Mouse (Mus musculus) cerebellum, adult 11-12 months (tissue): ENCODE measurements around the gene Enthd1.

Source experiments
- DNase-seq: peaks from one replicate; pipeline ENCODE4 v3.0.0; 2022

Enthd1 gene

DNA sequence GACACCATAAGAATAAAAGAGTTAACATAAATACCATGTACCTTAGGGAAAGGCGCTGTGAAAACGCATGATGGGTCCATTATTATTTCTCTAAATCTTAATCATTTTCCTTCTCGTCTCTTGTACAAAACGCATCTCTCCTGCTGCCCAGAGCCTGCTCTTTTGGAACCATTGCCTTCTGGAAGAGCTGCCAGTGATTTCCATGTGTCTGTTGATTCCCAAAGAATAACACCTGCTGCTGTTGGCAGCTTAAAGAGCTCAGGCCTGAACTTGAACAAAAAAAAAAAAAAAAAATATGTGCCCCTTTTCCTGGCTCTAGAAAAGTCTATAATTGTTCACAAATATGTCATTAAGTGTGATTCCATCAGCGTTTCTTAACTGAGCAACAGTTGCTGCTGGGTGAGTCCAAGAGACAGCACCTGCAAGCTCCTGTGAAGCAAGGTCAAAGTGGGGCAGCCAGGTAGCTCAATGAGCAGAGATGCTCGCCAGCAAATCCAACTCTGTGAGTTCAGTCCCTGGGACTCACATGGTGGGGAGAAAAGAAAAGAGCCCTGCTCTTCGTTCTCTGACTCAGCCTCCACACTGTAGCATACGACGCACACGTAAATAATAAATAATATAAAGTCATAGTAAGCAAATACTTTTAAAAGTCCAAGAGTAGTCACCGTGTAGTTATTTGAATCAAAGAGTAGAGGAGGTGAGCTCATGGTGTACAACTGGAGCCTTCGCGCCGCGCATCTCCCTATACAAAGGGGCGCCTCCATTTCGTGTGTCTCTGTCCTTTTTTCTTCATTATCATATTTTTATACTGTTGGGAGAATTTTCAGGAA lies 9.5 kb upstream of the Enthd1 start:
- peak; percentile 54 for DNase-seq

DNA sequence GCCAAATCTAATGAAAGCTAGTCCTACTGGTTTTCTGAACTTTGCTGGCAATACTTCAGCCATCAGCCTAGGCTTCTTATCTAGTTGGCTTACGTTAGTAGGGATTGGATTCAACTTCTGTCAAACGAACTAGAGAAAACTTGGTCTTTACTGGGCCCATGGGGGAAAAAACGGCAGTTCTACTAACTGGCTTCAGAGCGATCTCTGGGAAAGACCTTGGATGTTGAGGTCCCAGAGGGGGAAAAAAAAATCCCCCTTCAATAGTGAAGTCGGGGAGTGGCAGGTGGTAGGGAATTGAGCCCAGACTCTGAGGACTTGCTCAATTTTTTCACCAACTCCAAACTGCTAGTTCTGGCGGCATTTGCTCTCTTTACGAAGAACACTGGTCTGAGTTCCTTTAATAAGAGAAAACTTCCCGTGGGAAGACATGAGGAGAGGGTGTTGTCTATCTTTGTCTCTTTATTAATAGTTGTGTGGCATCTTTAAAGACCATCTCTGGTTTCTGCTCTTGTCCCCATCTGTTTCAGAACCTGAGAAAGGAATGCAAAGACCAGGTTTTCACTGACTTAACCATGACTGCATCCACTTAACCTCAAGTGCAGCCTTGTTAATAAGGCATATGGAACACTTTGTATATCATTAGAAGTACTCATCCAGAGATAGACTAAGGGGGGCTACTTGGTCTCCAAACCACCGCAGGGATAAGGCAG lies 8.0 kb upstream of the Enthd1 start:
- no peak for DNase-seq

DNA sequence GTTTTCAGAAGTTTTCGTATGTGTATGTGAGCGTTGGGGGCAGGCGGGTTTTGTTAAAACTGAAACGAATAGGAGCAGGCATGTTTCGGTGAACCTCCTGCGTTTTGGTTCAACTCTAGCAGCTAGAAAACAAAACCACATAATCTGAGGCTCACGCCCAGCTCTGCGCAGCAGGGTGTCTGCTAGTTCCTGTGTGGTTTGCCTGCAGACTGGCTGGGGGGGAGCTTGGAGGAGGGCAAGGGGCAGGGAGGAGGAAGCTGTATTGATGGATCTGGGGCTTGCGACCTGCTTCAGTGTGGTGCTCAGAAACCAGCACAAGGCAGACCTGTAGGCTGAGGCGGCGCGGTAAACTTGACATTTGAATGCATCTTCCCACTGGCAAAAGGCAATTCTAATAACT lies 7.3 kb upstream of the Enthd1 start, which contains the start of gene Grap2:
TSS of gene Grap2 (plus strand) at position 304 of the 400 bp plus-strand sequence.
- DNase-seq = no peak

DNA sequence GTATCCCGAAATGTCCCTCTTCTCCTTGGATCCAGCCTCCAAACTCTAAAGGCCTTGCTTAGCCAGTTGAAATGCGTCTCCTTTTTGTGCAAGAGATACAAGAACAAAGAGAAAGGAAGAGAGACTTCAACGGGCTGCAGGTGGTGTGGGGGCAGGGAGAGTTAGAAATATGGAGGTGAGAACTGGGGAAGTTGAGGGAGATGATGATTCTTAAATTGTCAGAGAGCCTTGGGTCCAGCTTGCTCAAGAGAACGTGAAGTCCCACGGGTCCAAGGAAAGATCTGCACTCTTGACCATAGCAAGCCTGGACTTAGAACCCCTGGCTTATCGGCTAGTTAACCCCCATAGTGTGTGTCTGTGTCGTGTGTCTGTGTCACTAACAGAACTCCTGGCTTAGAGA lies 6.7 kb upstream of the Enthd1 start:
- no peak for DNase-seq

DNA sequence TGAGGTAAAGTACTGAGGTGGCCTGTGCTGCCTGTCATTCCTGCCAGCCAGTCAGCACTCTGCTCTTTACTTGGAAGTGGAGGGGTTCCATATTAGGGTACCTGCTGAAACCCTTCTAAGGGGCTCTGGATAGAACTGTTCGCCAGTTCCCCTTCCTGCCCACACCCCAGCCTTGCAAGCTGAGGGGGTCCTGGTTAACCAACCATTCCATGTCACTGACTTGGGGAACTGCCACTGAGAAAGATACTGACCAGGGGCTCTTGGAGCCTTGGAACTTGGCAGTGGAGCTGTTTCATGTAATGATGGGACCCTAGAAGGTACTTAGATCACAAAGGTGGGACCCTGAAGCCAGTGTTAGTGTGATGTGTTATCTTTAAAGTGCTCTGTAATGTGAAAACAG lies 5.3 kb upstream of the Enthd1 start:
- no peak for DNase-seq

DNA sequence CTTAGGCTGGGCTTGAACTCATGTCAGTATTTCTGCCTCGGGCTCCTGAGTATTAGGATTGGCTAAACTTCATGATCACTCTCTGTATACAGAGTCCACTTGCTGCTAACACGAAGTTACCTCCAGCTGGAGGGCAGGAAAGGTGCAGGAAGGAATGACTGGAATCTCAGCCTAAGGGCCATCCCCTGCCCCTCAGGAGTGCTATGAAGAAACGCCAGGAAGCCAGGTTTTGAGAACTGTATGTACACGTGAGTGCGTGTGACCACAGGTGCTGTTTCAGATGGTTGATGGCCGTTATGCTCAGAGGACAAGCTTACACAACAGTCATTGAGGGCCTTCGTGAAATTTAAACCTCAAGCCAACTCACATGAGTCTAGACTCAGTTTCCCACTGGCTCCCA lies 4.2 kb upstream of the Enthd1 start:
- DNase-seq = no peak

DNA sequence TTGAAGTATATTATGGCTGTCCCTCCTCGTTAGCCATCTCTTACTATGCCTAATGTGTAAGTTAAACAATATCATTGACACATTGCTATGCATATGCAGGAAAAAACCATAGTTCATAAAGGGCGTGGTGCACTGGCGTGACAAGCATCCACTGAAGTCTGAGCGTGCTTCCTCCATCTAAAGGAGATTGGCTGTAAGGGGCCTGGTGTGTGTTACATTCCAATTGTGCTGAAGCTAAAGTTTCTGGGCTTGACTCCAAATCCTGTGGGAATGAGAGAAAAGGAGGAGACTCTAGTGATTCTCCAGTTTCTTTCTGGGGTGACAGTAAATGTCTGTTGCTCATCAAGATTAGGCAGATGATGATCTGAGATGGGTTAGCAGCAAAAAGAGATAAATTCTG lies 2.8 kb upstream of the Enthd1 start:
- no peak for DNase-seq

DNA sequence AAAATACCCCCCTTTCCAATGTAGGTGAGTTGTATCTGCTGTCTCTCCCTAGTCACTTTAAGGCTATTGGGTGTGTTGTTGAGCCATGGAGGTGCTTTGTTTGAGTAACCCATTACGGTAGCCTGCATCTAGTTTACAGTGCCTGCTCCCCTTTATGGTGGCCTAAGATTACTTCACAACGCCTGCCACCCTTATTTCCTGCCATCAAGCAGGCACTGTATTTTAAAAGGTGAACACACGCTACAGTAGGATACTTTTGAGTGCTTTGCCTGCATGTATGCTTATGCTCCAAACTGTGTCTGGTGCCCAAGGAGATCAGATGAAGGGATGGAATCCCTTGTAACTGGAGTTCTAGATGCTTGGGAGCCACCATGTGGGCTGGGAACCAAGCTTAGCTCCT lies 2.2 kb upstream of the Enthd1 start:
- DNase-seq = no peak

DNA sequence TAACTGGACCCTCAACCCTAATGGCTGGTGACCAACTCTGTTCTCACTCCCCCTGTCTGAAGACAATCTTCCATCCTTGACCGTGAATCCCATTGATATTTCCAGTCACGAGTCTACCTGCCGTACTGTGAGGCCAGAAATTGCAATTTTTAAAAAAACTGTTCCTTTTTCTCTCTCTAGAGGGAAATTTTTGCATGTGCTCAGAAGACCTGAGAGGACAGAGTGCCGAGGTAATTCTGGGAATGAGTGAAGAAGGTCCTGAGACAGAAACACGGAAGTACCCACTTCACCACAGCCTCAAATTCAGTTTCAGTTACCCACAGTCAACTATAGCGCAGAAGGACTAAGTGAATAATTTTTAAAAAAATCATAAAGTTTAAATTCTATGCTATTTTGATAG lies 1.7 kb upstream of the Enthd1 start:
- DNase-seq = no peak

DNA sequence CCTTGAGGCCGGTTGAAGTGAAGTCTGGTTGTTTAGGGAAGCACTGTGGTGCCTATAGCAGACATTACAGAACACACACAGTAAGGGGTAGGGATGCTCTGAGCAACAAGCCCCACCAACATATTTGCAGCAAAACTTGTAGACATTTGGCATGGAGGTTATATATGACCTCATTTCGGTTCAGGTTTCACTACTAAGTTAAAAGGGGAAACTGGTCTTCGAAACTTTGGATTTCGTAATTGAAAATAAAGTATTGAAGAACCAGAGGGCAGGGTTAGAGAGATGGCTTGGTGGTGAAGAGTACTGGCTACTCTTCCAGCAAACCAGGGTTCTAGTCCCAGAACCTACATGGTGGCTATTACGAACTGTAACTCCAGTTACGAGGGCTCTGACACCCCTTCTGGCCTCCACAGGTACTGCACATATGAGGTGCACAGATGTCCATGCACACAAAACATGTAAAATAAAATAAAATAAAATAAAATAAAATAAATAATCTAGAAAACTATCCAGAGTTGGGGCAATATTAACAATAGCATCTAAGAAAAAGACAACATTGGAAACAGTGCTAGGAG lies 1.2 kb downstream of the Enthd1 start:
- no peak for DNase-seq

DNA sequence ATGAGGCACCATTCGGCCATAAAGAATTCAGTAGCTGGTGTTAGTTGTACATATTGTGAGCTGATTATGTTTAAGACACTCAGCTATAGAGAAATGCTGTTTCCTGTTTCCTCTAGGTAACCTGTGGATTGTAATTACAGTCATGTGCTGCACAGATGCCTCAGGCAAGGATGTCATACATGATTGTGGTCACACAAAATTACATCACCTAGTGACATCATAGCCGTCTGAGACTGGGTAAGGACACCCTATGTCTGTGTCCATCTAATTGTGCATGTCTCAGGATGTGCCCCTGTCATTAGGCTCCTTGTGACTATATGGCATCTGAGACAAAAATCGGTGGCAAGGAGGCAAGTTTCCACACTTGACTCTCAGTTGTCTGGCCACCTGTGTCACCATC lies 2.5 kb downstream of the Enthd1 start:
- DNase-seq = no peak

DNA sequence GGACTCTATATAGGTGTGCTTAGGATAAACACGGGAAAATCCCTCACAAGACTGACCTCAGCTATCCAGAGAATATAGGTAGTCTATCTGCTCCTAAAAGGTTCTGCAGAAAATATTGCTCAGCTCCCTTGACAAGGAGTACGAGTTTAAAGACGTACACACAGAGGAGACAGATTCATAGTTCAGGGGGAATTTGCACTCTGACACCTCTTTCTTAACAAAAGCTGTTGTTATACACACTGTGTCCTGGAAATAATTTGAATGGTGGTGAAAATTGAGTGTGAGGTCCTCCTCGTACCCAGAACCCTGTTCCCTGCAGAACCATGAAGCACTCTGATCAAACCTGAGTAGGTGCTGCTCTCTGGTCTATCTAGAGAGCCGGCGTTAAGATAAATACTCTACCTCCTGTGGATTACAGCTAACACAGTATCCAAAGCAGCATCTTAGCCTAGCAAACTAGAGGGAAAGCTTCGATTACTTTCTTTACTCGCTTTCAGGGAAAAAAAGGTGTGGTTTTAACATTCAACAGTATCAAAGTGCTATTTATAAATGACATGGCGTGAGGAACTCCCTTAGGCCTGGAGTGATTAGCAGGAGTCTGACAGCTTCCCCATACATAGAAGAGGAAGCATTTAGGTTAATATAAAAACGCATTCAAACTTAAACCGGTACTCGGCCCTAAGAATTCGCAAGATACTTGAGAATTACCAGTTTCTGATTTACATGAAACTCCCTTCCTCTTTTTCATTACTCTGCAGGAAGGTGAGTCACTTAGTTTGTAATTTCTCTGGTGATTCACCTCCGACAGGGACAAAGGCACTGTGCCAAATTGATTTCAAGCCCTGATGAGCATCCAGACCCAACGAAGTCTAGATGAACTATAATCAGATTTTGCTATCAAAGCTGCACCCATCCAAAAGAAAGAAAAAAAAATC lies 4.0 kb downstream of the Enthd1 start:
- peak; percentile 32 for DNase-seq

DNA sequence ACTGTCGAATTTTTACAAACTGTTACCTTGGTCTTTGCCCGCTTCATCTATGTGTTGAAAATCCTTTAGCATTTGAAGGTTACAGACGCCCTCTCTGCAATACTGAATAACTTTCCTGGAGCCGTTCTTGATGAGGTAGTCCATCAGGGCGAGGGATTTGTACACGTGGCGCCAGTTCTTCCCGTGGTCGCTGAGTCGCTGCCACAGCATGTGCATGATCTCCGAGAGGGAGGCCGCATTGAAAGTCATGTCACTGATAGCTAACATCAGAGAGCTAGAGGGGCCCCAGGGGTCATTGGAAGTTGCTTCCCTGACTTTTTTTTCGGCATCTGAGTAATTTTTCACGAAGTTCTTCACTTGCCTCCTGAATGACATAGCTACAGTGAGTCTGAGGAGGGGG lies 5.0 kb downstream of the Enthd1 start:
- DNase-seq = no peak

DNA sequence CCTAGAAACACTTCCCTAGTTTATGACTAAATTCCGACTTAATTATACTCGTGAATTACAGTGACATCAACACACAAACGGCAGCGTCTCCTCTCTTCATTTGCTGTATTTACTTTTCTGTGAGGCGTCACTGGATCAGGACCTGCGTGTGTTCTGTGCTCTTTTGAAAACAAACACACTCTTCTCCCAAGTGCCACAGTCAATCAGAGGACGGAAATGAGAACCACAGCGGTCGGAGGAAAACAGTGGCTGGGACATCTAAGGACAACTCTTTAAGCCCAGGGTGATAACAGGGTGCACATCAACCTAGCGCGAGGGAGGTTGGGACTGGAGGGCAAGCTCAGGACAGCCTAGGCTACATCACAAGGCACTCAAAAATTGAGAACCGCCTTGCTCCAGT lies 5.4 kb downstream of the Enthd1 start:
- DNase-seq = no peak

DNA sequence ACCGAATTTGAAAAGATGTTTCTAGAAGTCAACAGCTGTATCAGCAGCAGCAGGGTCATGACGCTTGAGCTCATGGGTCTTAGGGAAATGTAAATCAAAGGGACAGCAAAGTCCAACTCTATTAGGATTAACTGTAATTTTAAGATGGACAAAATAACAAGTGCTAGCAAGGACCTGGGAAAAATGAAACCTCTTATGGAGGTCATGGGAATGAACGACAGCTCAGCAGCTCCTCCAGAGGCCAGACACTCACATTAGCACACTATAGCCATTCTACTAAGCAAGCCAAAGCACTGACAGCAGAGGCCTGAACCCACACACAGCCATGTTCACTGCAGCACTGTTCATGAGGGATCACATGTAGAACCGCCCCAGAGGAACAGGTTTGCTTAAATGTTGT lies 7.2 kb downstream of the Enthd1 start:
- DNase-seq = no peak

DNA sequence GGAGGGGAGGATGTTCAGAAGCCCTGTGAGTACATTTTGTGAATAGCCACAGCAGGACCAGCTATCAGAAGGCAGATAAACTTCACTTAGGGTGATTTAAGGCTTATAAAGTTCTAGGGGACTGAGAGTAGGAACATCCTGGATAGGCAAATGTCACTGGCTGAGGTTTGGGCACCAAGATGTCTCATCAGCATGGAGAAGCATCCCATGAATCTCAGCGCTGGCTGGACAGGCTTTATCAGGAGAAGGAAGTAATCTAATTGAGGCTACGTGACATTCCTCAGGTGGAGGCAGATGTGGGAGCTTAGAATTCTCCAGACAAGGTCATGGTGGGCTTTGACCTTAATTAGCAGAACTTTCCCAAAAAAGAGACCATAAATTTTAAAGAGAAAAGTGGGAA lies 8.9 kb downstream of the Enthd1 start:
- no peak for DNase-seq

DNA sequence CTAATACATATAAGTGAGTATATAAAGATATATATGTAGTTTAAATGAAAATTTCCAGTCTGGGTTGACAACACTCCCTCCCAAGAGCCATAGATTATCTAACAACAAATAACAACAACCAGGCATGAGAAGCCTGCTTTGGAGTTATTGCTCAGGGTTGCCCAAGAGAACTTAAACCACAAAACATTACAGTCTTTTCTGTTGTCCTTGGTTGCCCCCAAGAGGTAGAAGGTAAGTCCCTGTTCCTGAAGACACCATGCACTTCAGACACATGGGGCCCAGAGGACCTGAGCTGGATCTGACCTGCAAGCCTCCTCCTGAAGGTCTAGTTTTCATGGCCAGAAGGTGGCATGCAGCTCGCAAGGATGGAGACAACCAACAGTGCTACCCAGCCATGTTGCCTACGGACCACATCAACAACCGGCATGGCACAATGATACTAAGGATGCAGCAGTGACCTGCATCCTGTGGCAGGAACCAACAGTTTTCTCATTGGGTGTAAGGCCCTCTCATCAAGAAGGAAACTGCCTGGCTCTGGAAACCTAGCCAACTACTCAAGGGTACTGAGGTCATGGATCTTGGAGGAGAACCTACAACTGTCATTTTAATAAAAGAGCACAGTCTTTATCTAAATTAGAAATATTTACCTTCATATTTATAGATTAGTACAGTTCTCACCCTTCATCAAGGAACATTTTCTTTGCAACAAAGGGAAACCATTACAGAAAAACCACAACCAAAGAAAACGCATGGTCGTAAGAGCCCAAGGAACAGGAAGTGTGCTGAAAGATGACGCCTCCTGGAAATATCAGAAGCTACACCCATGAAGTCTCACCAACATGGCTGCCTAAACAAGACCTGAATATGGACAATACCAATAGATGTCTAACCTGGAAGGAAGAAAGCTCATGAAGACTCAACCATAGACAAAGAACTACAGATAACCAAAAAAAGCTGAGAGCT lies 9.8 kb downstream of the Enthd1 start:
- no peak for DNase-seq

DNA sequence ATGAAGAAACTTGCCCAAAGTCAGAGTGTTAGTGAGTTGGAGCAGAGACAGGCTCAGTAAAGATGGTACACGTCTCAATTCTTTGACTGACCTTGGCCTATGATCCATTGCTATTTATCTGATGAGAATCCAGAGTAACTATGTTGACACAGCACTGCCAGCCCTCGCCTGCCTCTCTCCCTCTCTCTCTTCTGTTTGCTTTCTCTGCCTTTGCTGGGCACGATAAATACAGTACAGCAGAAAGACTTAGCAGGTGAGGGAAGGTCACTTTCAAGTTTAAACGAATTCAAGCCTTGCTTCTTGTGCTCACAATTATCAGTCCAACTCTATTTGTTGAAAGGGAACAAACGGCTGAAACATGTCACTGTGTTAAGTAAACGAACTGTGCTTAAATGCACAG lies 19.5 kb downstream of the Enthd1 start:
- no peak for DNase-seq

DNA sequence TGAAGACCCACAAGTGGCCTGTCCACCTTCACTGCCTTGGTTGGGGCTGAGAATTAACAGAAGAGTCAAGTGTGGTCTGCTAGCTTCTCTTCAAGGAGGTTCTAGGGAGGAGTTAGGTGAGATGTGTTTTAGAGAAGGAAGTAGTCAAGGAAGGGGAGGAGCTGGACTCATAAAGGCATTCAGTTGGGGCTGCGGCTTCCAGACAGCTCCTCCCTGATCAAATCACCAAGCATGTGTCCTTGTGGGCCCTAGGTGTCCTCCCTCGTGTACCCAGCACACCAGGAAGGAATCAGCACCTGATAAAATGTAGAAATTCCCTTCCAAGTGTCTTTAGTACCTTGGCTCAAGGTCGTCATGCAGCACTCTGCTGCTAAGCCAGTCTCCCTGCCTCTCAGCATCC lies 20.8 kb downstream of the Enthd1 start:
- no peak for DNase-seq

DNA sequence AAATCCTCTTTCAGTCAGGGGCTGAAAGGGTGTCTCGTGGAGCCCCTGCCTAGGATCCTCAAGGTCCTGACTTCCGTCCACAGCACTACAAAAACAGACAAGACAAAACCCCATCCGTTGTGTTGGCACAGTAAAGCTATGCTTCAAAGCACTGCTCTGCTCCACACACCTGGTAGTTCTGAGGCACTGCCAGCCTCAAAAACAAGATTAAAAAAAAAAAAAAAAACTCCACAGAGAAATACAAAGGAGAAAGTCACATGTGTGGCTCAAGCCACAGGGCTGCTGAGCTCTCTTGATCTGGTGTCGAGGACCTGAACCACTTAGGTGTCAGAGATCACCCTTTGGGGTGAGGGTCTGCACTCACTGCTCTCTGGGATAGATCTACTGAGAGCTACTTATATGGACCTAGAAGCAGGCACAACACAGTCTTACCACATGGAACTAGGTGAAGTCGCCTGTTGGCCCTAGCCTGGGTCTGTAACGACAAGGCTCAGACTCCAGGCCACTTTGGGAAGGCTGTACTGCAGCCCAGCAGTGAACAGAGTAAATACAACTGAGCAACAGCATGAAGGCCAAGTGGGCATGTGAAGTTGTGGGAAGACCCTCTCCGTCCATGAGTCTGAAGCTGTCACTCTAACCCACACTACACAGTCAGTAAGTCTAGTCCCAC lies 26.1 kb downstream of the Enthd1 start:
- no peak for DNase-seq

DNA sequence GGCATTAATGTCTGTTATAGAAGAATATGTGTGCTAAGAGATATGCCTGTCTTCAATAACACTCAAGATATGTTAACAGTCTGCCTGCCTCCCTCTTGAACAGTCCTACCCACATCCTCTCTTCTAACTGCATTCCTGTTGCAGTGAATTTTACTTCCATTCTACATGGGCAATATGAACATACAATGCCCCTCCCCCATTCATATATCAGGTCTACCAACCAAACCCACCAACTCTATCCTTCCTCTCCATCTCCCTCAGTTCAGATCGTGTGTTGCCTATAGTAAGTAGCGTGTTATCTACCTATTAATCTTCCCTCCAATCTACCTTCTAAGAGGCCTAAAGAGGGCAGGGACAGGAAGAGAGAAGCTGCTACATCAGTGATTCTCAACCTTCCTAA lies 26.9 kb downstream of the Enthd1 start:
- no peak for DNase-seq
